Mouse (Mus musculus): Measurements from ENCODE around the gene Sh2d3c.

Sh2d3c gene

DNA sequence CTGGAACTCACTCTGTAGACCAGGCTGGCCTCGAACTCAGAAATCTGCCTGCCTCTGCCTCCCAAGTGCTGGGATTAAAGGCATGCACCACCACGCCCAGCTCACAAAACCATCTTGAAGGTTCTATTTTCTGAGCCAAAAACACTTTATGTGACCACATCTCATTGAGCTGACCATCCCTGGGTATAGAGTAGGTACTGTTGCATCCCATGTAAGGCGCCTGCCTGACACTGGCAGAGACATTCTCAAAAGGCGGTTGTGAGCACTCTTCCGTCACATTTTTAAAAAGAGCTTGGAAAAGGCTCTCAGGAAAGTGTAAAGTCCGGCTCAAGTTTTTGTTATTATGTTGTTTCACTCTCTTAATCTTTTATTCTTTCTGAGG, 35.8 kb downstream of the Sh2d3c start:
- DNase-seq (ENCODE audit: extremely low read depth, low read depth), result no peak

DNA sequence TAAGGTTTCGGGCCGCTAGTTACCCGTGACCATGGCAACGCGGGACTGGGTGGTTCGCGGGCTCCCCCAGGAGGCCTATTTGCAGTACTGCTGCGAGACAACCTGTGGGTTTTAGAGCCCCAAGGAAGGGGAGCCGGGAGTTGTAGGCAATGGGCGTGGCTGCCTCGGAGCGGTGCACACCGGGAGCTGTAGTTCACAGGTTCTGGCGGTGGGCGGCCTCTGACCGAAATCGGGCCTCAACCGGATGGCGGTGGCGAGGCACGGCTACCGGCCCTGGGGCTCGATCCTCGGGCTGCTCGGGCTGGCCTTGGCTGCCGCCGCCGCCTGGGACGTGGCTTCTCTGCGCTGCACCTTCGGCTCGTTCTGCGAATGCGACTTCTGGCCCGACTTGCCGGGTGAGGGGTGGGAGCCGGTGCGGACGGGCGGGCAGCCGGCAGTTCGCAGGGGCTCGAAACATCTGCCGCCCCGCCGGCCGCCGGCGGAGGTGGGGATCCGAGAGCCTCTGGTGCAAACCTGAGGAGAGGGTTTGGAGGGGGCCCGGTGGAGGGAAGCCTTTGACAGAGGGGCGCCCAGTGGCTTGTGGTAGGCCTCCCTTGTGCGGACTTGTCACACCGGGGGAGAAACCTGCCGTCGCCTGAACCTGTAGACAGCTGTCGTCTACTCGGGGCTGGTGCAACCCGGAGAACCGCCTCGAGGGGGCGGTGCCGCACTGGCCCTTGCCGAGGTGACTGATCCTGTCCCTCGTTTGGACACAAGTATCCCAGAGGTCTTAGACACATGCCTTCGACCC, 36.4 kb downstream of the Sh2d3c start, which contains the start of gene Tor2a:
TSS of gene Tor2a (plus strand) at position 179 of the 790 bp plus-strand sequence.
- DNase-seq (ENCODE audit: extremely low read depth, low read depth), result peak; percentile 86

DNA sequence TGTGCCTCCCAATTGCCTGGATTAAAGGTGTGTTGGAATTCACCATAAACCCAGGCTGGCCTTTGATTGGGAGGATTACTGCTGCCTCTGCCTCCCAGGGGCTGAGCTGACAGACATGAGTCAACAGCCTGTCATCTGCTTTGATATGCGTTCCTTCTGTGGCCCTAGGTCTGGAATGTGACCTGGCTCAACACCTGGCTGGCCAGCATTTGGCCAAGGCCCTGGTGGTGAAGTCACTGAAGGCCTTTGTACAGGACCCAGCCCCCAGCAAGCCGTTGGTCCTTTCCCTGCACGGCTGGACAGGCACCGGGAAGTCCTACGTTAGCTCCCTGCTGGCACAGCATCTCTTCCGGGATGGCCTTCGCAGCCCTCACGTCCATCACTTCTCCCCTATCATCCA, 37.6 kb downstream of the Sh2d3c start:
- DNase-seq (ENCODE audit: extremely low read depth, low read depth), result no peak

DNA sequence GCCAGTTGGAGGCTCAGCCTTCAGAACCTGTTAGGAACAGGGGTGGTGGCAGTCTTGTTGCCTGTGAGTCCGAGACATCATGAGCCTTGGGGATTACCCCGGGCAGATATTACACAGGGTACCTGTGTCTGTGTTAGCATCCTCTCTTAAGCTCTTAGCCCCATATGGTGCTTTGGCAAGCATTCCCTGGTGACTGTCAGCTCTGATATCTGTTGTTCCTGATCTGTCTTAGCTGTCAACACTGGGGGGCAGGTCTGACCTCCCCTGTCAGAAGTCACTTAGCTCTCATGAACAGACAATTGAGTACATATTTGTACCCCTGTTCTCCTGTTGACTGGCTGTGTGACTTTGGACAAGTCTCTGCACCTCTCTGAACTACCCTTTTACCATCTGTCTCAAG, 38.1 kb downstream of the Sh2d3c start:
- DNase-seq (ENCODE audit: extremely low read depth, low read depth), result no peak

DNA sequence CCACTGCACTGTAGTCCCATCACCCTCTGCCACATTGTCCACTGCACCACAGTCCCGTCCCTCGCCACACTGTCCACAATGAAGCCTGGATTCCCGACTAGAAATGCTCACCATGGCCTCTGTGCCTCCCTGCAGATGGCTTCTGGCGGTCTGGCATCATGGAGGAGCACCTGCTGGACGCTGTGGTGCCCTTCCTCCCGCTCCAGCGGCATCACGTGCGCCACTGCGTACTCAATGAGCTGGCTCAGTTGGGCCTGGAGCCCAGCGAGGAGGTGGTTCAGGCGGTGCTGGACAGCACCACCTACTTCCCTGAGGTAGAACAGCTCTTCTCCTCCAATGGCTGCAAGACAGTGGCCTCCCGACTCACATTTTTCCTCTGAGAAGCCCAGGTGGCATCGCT, 40.5 kb downstream of the Sh2d3c start:
- no peak for DNase-seq (ENCODE audit: extremely low read depth, low read depth)

DNA sequence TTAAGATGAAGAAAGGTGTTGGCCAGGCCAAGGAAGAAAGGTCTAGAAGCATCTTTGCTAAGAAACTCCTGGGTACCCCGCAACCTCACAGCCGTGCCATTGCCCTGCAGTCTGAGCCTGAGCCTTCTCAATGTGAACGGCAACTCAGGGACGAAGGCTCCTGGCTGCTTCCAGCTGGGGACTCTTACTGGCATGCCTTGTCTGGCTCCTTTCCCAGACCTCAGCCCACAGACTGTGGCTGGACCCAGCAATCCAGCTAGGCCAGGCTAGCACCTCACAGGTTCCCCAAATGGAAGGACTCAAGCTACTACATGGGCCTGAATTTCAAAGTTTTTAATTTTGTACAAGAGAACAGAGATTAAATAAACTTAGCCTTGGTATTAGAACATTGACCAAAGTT, 41.0 kb downstream of the Sh2d3c start:
- no peak for DNase-seq (ENCODE audit: extremely low read depth, low read depth)

DNA sequence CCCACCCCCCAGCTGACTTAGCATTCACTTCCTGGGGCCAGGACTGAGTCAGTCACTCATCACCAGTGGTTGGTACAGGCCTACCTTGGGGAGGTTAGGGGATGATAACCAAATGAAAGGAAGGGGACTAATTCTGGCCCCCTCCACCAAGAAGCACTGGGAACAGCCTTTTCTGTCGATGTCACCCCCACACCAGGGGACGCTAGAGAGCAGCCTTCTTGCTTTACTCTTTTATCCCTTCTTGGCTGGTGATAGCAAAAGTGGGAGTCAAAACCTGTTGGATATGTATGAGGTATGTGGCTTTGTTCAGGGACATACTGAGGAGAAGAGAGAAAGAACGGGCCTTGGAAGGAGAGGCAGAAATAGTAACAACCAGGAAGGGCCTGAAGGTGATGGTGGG, 42.5 kb downstream of the Sh2d3c start:
- DNase-seq (ENCODE audit: extremely low read depth, low read depth), result no peak

DNA sequence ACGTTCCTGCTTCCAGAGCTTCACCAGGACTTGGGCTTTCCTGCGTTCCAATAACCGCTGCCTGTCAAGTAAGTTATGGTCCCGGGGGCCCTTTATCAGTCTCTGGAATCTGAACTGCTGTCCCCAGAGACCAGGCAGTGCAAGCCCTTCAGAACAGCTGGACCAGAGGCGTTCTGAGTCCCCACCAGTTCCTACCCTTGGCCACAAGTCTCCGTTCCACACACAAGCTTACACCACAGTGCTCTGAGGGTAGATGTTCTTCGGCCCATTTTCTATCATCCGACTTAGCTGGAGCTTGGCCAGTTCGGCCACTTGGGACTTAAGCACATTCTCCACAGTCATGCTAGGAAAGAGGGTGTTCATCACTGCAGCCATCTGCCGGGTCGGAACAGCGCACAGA, 46.4 kb downstream of the Sh2d3c start:
- no peak for DNase-seq (ENCODE audit: extremely low read depth, low read depth)

DNA sequence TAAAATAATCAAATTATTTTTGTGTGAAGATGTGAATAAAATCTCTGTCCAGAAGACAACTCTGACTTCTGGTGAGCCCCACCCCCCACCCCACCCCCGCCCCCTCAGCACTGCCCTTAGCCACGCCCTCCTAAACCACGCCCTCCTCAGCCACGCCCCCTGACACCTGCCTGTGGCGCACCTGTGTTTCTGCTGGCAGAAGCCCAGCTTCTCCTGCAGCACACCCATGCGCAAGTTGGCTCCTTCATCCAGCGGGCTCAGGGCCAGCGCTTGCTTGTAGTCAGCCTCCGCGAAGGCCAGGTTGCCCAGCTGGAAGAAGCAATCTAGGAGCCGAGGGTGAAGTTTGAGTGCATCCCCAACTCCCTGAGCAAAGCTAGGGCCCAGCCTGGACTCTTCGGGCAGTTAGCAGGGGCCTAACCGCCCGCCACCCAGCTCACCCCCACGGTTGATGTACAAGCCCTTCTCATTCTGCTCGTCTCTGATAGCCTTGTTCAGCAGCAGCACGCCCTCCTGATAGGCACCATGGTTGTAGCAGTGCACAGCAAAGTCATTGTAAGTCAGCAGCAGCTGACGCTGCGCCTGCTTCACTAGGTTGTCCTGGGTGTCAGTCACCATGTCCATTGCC, 47.9 kb downstream of the Sh2d3c start:
- no peak for DNase-seq (ENCODE audit: extremely low read depth, low read depth)

DNA sequence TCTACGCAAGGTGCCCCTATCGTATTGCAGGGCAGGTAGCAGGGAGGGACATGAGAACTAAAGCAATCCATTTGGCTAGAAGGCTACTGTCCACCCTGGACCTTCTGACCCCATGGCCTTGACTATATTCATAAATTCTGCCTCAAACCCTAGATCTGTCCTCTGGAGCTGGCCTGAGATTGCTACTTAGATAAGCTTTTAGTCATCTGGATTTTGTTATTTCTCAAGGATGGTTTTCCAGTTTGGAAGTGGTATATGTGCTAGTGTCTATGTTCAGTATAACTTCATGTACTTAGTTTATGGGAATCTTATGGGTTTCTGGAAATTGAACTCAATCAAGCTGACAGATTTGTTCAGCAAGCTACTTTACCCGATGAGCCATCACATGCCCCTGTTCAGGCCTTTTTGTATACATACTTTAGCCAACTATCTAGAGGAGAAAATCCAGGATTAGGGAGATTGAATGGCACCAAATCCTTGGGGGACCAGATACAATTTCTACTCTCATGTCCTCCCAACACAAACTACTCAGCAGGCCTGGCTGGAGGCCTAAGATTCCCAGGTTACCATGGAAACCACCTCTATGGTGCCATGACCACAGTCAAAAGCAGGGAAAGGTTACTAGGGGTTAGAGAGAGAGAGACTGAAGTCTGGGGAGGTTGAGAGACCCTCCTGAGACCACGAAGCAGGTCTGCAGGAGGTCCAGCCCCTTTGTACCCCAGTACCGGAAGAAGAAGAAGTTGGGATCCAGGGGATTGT, 48.7 kb downstream of the Sh2d3c start:
- no peak for DNase-seq (ENCODE audit: extremely low read depth, low read depth)

DNA sequence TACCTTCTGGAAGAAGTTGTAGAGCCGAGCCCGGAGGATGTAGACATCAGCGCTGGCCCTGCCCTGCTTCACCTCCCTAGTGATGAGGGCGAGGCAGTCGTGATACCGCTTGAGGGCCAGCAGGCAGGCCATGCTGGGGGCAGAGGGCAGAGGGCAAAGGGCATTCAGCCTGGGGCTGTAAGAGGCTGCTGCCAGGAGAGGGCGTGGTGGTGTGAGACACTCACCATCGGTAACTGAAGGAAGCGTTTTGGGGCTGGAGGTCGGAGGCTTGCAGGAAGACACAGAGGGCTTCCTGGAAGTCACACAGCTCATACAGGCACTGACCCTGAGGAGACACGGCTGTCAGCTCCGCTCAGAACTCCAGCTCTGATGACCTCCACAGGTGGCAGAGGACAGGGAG, 51.0 kb downstream of the Sh2d3c start:
- no peak for DNase-seq (ENCODE audit: extremely low read depth, low read depth)

DNA sequence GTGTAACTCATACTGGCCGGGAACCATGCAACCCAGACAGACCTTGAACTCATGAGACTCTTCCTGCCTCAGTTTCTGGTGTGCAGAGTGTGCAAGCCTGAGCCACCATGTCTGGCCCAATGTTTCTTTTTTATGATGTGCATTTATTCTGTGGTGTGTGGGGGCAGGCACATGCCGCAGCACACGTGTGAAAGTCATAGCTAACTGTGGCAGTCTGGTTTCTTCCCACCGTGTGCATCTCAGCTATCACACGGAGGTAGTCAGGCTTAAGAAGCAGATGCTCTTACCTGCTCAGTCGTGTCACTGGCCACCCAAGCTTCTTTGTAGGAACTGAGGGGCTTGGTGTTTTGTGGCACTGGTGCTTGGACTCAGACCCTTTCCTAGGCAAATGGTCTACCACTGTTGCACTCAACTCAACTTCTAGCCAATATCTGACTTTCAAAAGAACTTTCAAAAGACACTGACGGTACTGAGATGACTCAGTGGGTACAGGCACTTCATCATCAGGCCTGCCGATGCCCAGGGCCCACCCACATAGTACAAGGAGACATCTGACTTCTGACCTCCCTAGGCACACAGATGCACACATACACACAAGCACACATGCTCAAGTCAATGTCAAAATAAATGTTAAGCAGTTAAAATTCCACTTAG, 51.9 kb downstream of the Sh2d3c start:
- DNase-seq (ENCODE audit: extremely low read depth, low read depth), result no peak

DNA sequence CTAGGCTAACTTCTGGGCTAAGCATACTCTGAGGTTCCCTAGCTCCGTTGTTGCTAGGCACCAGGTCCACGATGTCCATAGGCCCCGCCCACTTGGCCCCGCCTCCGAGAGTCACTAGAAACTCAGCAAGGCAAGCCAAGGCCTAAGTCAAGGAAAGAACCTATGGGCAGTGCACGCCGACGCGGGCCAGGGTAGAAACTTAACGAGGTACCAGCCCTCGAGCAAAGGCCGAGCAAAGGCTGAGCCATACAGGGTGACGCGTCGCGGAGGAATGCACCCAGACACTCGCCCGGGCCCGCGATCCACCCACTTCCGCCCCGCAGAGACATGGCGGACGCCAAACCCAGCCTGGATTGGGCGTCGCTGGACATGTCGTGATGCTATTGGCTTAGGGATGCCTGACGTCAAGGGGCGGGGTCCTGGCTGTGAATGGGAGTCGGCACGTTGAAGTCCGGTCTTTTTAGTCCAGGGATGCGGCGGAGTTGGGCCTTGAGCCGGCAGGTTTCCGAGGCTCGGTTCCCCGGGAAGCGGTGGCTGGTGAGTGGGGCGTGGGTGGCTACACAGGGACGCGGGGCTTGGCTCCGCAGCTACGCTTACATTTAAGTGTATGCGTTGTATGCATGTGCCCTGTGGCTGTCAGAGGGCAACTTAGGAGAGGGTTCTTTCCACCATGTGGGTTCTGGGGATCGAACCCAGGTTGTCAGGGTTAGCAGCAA, 54.7 kb downstream of the Sh2d3c start, which contains the start of the genes Ttc16 and Ptrh1:
TSS of gene Ttc16 (minus strand) at position 275 of the 716 bp plus-strand sequence.
TSS of gene Ptrh1 (plus strand) at position 428 of the 716 bp plus-strand sequence.
- peak; percentile 84 for DNase-seq (ENCODE audit: extremely low read depth, low read depth)

DNA sequence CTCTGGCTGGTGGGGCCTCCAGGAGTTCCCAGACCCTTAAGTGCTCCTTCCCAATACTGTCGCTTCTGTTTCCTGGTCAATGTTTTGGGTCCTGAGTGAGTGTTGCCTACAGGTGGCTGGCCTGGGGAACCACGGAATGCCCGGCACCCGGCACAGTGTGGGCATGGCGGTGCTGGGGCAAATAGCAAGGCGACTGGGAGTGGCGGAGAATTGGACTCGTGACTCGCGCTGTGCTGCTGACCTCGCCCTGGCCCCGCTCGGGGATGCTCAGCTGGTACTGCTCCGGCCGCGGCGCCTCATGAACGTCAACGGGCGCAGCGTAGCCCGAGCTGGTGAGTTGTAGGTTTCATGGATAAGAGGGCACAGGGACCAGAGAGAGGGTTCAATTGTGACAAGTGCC, 55.3 kb downstream of the Sh2d3c start:
- no peak for DNase-seq (ENCODE audit: extremely low read depth, low read depth)

DNA sequence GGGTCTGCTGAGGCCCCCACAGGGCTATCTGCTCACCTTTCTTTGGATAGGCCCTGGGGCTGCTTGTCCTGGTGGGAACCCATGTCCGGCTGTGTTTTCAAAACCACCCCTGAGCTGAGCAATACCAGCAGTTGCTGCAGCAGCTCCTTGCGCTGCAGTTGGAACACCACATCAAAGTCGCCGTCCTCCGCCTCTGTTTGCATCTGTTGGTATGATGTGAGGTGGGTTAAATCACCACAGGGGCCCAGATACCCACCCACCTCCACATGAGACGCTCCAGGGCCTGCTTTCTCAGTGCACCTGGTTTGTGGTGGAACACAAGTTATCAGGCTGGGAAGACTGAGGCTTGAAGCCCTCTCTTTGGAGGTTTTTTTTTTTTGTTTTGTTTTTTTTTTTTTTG, 57.2 kb downstream of the Sh2d3c start:
- no peak for DNase-seq (ENCODE audit: extremely low read depth, low read depth)

DNA sequence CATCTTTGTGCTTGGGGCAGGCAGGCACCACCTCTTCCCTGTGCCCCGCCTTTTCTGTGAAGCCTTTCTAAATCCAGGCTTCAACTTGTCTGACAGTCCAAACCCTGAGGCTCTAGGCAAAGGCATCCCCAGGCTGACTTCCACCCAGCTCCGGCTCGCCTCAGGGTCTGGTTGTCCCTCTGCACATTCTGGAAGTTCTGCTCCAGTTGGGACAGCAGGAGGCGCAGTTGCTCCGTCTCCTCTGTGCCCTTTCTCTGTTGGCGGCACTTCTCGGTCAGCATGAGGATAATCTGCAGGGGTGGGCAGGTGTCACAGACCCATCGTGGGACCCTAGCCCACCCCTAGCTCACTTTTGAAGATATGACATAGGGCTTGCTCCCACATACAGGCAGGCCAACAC, 58.3 kb downstream of the Sh2d3c start:
- no peak for DNase-seq (ENCODE audit: extremely low read depth, low read depth)

DNA sequence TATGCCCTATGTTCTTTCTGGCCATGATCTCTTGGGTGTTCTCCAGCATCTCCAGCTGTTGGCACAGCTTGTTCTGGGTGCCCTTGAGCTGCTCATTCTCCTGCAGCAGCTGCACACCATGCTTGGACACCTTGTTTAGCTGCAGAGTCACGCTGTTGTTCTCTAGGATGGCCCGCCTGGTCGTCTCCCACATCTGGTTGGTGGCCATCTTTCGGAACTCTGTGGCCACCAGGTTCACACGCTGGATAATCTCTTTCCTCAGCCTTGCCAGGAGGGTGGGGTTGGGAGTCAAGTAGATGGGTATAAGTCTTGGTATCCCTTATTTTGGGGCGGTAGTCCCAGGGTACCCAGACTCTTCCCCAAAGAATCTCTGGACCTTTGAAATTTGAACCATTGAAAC, 58.9 kb downstream of the Sh2d3c start:
- DNase-seq (ENCODE audit: extremely low read depth, low read depth), result no peak

DNA sequence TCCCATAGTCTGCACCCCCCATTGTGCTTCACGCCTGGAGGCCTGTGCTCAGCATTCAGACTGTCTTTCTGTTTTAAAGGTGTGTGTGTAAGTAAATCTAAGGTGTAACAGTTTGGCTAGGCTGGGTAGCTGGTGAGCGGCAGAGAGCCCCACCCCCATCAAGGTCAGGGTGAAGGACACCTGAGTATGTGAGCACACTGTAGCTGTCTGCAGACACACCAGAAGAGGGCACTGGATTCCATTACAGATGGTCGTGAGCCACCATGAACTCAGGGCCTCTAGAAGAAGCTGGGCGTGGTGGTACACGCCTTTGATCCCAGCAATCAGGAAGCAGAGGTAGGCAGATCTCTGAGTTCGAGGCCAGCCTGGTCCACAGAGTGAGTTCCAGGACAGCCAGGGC, 60.9 kb downstream of the Sh2d3c start:
- DNase-seq (ENCODE audit: extremely low read depth, low read depth), result no peak

DNA sequence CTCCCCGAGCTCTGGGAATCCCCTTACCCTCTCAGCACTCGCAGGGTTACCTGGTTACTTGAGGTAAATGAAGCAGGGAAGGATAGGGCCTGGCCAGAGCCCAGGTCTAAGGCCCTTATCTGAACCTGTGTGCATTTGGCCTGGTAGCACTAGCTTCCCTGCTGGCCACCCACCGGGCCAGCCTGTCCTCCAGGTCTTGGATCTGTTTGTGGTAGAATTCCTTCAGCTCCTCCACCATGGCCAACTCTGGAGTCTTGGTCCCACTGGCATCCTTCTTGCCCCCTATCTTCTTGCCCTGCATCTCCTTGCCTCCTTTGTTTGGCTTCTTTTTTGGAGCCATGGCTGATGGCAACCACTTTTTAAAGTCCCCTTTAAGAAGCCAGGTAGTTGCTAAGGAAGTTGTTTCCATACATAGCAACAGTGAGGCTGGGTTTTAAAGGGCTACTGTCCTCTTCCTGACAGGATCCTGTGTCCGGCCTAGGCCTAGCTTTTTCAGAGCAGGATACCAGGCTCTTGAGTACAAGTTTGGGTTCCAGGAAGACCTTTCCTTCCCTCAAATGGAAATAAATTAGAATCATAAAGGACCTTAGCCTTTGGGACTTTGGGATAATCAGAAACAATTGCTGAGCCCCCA, 63.3 kb downstream of the Sh2d3c start, which contains the start of gene Cfap157:
TSS of gene Cfap157 (minus strand) at position 381 of the 634 bp plus-strand sequence.
- no peak for DNase-seq (ENCODE audit: extremely low read depth, low read depth)

DNA sequence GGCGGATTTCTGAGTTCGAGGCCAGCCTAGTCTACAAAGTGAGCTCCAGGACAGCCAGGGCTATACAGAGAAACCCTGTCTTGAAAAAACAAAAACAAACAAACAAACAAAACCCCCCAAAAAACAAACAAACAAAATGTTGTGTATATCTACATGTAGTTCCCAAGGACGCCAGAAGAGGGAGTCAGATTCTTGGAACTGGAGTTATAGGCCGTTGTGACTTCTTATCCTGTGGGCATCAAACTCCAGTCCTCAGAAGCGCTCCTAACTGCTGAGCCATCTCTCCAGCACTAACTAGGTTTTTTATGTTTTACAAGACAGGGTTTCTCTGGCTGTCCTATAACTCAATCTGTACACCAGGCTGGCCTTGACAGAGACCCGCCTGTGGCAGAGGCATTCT, 66.3 kb downstream of the Sh2d3c start:
- no peak for DNase-seq (ENCODE audit: extremely low read depth, low read depth)
